In genomic region chr11:70002471-70002870, GRCm38 (mm10) we compare ENCODE assay signal across 9 mouse cellular contexts. TPM values are rescaled to one million over a fixed set of nuclear protein-coding genes. Genes with fewer than 3 reads are reported as not detected.
A peak's percentile ranks its signal among the peaks of the same experiment; 100 is the strongest.
DNase-seq lines count a peak whose midpoint lies in the region; ATAC-seq lines count a peak whose summit lies in the region.
"Had no signal": no experiment of that assay in that cellular context is flagged by ENCODE, and none has a peak within 500 bp of the region (broad histone marks: within the 10 kb centered on the region; RNA-seq: fewer than 3 reads in every experiment).

No protein-coding gene starts in this region.

- H3K27ac ChIP-seq in heart, embryonic 15.5 days = no peak overlapping the region
- no peak overlapping the region for H3K27ac ChIP-seq in embryonic facial prominence, embryonic 10.5 days (replicated peaks)
- no peak overlapping the region for H3K27ac ChIP-seq in hindbrain, embryonic 13.5 days
- H3K27ac ChIP-seq in midbrain, embryonic 13.5 days = no peak overlapping the region

- peaks cover 43% of the 10 kb centered on the region for H3K36me3 ChIP-seq in heart, embryonic 15.5 days
- peaks cover 67% of the 10 kb centered on the region for H3K36me3 ChIP-seq in embryonic facial prominence, embryonic 10.5 days (replicated peaks)
- peaks cover 54% of the 10 kb centered on the region for H3K36me3 ChIP-seq in hindbrain, embryonic 13.5 days
- peaks cover 54% of the 10 kb centered on the region for H3K36me3 ChIP-seq in midbrain, embryonic 13.5 days

- intact Hi-C loops in heart, postnatal 36 days (cut with DNase I) = no loop called here

- DNase-seq in heart, postnatal 36 days = no peak
- no peak for DNase-seq in embryonic facial prominence, embryonic 10.5 days (ENCODE audit: low spot score)
- DNase-seq in right cerebral cortex, postnatal 25 days = no peak
- no peak for DNase-seq in adrenal gland, adult 8-10 months
- DNase-seq in gastrocnemius, postnatal 25 days = no peak

- peak overlapping the region; percentile 86; the same call in 1 of the 2 replicates for H3K4me2 ChIP-seq in heart, embryonic 15.5 days
- peak overlapping the region; percentile 85 for H3K4me2 ChIP-seq in hindbrain, embryonic 13.5 days
- peak overlapping the region; percentile 90 for H3K4me2 ChIP-seq in midbrain, embryonic 13.5 days (replicated peaks)

- ATAC-seq in heart, embryonic 15.5 days (replicated peaks; ENCODE audit: insufficient number of reproducible peaks, insufficient read depth, low FRiP score, low read depth) = no peak
- no peak for ATAC-seq in hindbrain, embryonic 13.5 days (ENCODE audit: low FRiP score)
- no peak for ATAC-seq in midbrain, embryonic 13.5 days
- ATAC-seq: CD4-positive, CD25-positive, alpha-beta regulatory T cell, adult 4 months had no signal

- H3K9ac ChIP-seq in heart, embryonic 15.5 days = no peak overlapping the region
- H3K9ac ChIP-seq in hindbrain, embryonic 13.5 days = peak overlapping the region; percentile 57; the same call in 1 of the 2 replicates
- H3K9ac ChIP-seq in midbrain, embryonic 13.5 days (replicated peaks) = peak overlapping the region; percentile 46; the same call in 1 of the 2 replicates

- H3K4me1 ChIP-seq in heart, embryonic 15.5 days (replicated peaks) = peaks cover 49% of the 10 kb centered on the region
- peaks cover 42% of the 10 kb centered on the region for H3K4me1 ChIP-seq in embryonic facial prominence, embryonic 10.5 days
- H3K4me1 ChIP-seq in hindbrain, embryonic 13.5 days (replicated peaks) = peaks cover 62% of the 10 kb centered on the region
- peaks cover 61% of the 10 kb centered on the region for H3K4me1 ChIP-seq in midbrain, embryonic 13.5 days (replicated peaks)

- 87% methylated on average over 2 of the region's 2 CpGs for WGBS in heart, embryonic 15.5 days
- 96% methylated on average over 2 of the region's 2 CpGs for WGBS in embryonic facial prominence, embryonic 10.5 days
- WGBS in hindbrain, embryonic 13.5 days = 92% methylated on average over 2 of the region's 2 CpGs
- WGBS in midbrain, embryonic 13.5 days = 94% methylated on average over 2 of the region's 2 CpGs

- no peaks in the 10 kb centered on the region for H3K9me3 ChIP-seq in heart, embryonic 15.5 days (replicated peaks)
- H3K9me3 ChIP-seq in embryonic facial prominence, embryonic 10.5 days = no peaks in the 10 kb centered on the region
- H3K9me3 ChIP-seq in hindbrain, embryonic 13.5 days = no peaks in the 10 kb centered on the region
- H3K9me3 ChIP-seq in midbrain, embryonic 13.5 days = peaks cover 3% of the 10 kb centered on the region; the same call in 1 of the 2 replicates

- H3K4me3 ChIP-seq in heart, embryonic 15.5 days = peak overlapping the region; percentile 81; the same call in 1 of the 2 replicates
- H3K4me3 ChIP-seq in embryonic facial prominence, embryonic 10.5 days = peak overlapping the region; percentile 99
- peak overlapping the region; percentile 77 for H3K4me3 ChIP-seq in hindbrain, embryonic 13.5 days
- H3K4me3 ChIP-seq in midbrain, embryonic 13.5 days (replicated peaks) = peak overlapping the region; percentile 75

- no peaks in the 10 kb centered on the region for H3K27me3 ChIP-seq in heart, embryonic 15.5 days
- no peaks in the 10 kb centered on the region for H3K27me3 ChIP-seq in embryonic facial prominence, embryonic 10.5 days (replicated peaks; ENCODE audit: low read depth, poor library complexity, severe bottlenecking)
- H3K27me3 ChIP-seq in hindbrain, embryonic 13.5 days = no peaks in the 10 kb centered on the region
- no peaks in the 10 kb centered on the region for H3K27me3 ChIP-seq in midbrain, embryonic 13.5 days

RNA-seq across cellular contexts. Expression of gene Dvl2, which starts 2.1 kb away (rescaled TPM):
- polyA plus RNA-seq in heart, embryonic 15.5 days (2015; fragmentation: Nextera tagmentation; extraction: Ambion mirVana) = 17.4 and 24.8 TPM in 2 replicates
- 1 to 10 TPM; 5.0 to 6.1 TPM for total RNA-seq in heart, postnatal 36 days (2021)
- 59.0 and 59.8 TPM in 2 replicates for polyA plus RNA-seq in embryonic facial prominence, embryonic 10.5 days (2016; fragmentation: Nextera tagmentation; extraction: Ambion mirVana)
- polyA plus RNA-seq in hindbrain, embryonic 13.5 days (2015; fragmentation: Nextera tagmentation; extraction: Ambion mirVana) = 26.8 and 28.6 TPM in 2 replicates
- 27.6 and 35.4 TPM in 2 replicates for polyA plus RNA-seq in midbrain, embryonic 13.5 days (2015; fragmentation: Nextera tagmentation; extraction: Ambion mirVana)
- total RNA-seq in adrenal gland, adult 8-10 months (2022) = 10 to 100 TPM; 13.4 to 27.1 (median 20.5) TPM
- total RNA-seq in gastrocnemius, postnatal 25 days (2021) = 1 to 10 TPM; 3.7 to 4.1 TPM

RNA-seq across cellular contexts. Expression of gene Phf23, which starts 6.9 kb away (rescaled TPM):
- polyA plus RNA-seq in heart, embryonic 15.5 days (2015; fragmentation: Nextera tagmentation; extraction: Ambion mirVana) = 38.4 and 42.4 TPM in 2 replicates
- 10 to 100 TPM; 23.1 to 23.4 TPM for total RNA-seq in heart, postnatal 36 days (2021)
- 96.5 and 98.3 TPM in 2 replicates for polyA plus RNA-seq in embryonic facial prominence, embryonic 10.5 days (2016; fragmentation: Nextera tagmentation; extraction: Ambion mirVana)
- 72.9 and 74.8 TPM in 2 replicates for polyA plus RNA-seq in hindbrain, embryonic 13.5 days (2015; fragmentation: Nextera tagmentation; extraction: Ambion mirVana)
- polyA plus RNA-seq in midbrain, embryonic 13.5 days (2015; fragmentation: Nextera tagmentation; extraction: Ambion mirVana) = 74.2 and 82.2 TPM in 2 replicates
- total RNA-seq in adrenal gland, adult 8-10 months (2022) = 10 to 100 TPM; 55.7 to 61.0 (median 58.4) TPM
- 10 to 100 TPM; 15.0 to 16.1 TPM for total RNA-seq in gastrocnemius, postnatal 25 days (2021)

RNA-seq across cellular contexts. Expression of gene Gabarap, which starts 11.5 kb away (rescaled TPM):
- polyA plus RNA-seq in heart, embryonic 15.5 days (2015; fragmentation: Nextera tagmentation; extraction: Ambion mirVana) = 402 and 455 TPM in 2 replicates
- 100 to 1,000 TPM; 306 to 329 TPM for total RNA-seq in heart, postnatal 36 days (2021)
- polyA plus RNA-seq in embryonic facial prominence, embryonic 10.5 days (2016; fragmentation: Nextera tagmentation; extraction: Ambion mirVana) = 317 and 331 TPM in 2 replicates
- polyA plus RNA-seq in hindbrain, embryonic 13.5 days (2015; fragmentation: Nextera tagmentation; extraction: Ambion mirVana) = 670 and 709 TPM in 2 replicates
- 611 and 625 TPM in 2 replicates for polyA plus RNA-seq in midbrain, embryonic 13.5 days (2015; fragmentation: Nextera tagmentation; extraction: Ambion mirVana)
- 100 to 1,000 TPM; 369 to 430 (median 397) TPM for total RNA-seq in adrenal gland, adult 8-10 months (2022)
- 100 to 1,000 TPM; 148 to 170 TPM for total RNA-seq in gastrocnemius, postnatal 25 days (2021)

RNA-seq across cellular contexts. Expression of gene Acadvl, which starts 12.7 kb away (rescaled TPM):
- 200 and 235 TPM in 2 replicates for polyA plus RNA-seq in heart, embryonic 15.5 days (2015; fragmentation: Nextera tagmentation; extraction: Ambion mirVana)
- total RNA-seq in heart, postnatal 36 days (2021) = 1,000 to 10,000 TPM; 1,292 to 1,425 TPM
- polyA plus RNA-seq in embryonic facial prominence, embryonic 10.5 days (2016; fragmentation: Nextera tagmentation; extraction: Ambion mirVana) = 42.2 and 46.3 TPM in 2 replicates
- 56.9 and 59.4 TPM in 2 replicates for polyA plus RNA-seq in hindbrain, embryonic 13.5 days (2015; fragmentation: Nextera tagmentation; extraction: Ambion mirVana)
- 48.4 and 51.7 TPM in 2 replicates for polyA plus RNA-seq in midbrain, embryonic 13.5 days (2015; fragmentation: Nextera tagmentation; extraction: Ambion mirVana)
- total RNA-seq in adrenal gland, adult 8-10 months (2022) = 100 to 1,000 TPM; 323 to 415 (median 392) TPM
- total RNA-seq in gastrocnemius, postnatal 25 days (2021) = 100 to 1,000 TPM; 342 to 380 TPM

RNA-seq across cellular contexts. Expression of gene Dlg4, which starts 14.3 kb away (rescaled TPM):
- 4.8 and 5.1 TPM in 2 replicates for polyA plus RNA-seq in heart, embryonic 15.5 days (2015; fragmentation: Nextera tagmentation; extraction: Ambion mirVana)
- total RNA-seq in heart, postnatal 36 days (2021) = 1 to 10 TPM; 6.3 to 7.4 TPM
- polyA plus RNA-seq in embryonic facial prominence, embryonic 10.5 days (2016; fragmentation: Nextera tagmentation; extraction: Ambion mirVana) = 12.6 and 13.2 TPM in 2 replicates
- polyA plus RNA-seq in hindbrain, embryonic 13.5 days (2015; fragmentation: Nextera tagmentation; extraction: Ambion mirVana) = 28.1 TPM in 2 replicates
- polyA plus RNA-seq in midbrain, embryonic 13.5 days (2015; fragmentation: Nextera tagmentation; extraction: Ambion mirVana) = 34.9 and 37.2 TPM in 2 replicates
- 10 to 100 TPM; 25.7 to 65.4 (median 45.9) TPM for total RNA-seq in adrenal gland, adult 8-10 months (2022)
- total RNA-seq in gastrocnemius, postnatal 25 days (2021) = 1 to 10 TPM; 5.6 to 6.9 TPM
